Mouse (Mus musculus) embryonic facial prominence, embryonic 12.5 days (tissue): ENCODE measurements around the gene Mybpc3. TPM values are rescaled to one million over a fixed set of nuclear protein-coding genes. Genes with fewer than 3 reads are reported as not detected.
"Not testable (repeated sequence)": the region's sequence is repeated elsewhere in the genome, so short reads cannot be mapped to it uniquely, and the experiment has no call there.

Experiments used
- ATAC-seq: fragments of 200-750 bp; cut with Nextera tagmentation; 2 replicates; pipeline ENCODE4 v1.8.0; 2017; ENCODE audit not compliant: insufficient number of reproducible peaks, insufficient read depth, low FRiP score, low TSS enrichment
- H3K27ac ChIP-seq: fragments of 300-500 bp; sonication (generic); 2 replicates; pipeline ENCODE4 v1.5.1; 2016; ENCODE audit warnings: mild to moderate bottlenecking
- H3K27me3 ChIP-seq: fragments of 300-500 bp; sonication (generic); 2 replicates; pipeline ENCODE4 v1.6.1; 2016; ENCODE audit warnings: mild to moderate bottlenecking, moderate library complexity
- H3K36me3 ChIP-seq: fragments of 300-500 bp; sonication (generic); 2 replicates; pipeline ENCODE4 v1.6.1; 2016; ENCODE audit warnings: mild to moderate bottlenecking
- H3K4me1 ChIP-seq: fragments of 300-500 bp; sonication (generic); 2 replicates; pipeline ENCODE4 v1.6.1; 2016
- H3K4me2 ChIP-seq: fragments of 300-500 bp; sonication (generic); replicated peaks from 2 replicates; pipeline ENCODE4 v1.6.1; 2016; ENCODE audit warnings: mild to moderate bottlenecking, moderate library complexity
- H3K4me3 ChIP-seq: fragments of 300-500 bp; sonication (generic); 2 replicates; pipeline ENCODE4 v1.5.1; 2016; ENCODE audit warnings: mild to moderate bottlenecking
- H3K9ac ChIP-seq: fragments of 300-500 bp; sonication (generic); 2 replicates; pipeline ENCODE4 v1.6.1; 2016; ENCODE audit warnings: mild to moderate bottlenecking, moderate library complexity
- H3K9me3 ChIP-seq: fragments of 300-500 bp; sonication (generic); 2 replicates; pipeline ENCODE4 v1.6.1; 2016; ENCODE audit warnings: mild to moderate bottlenecking, moderate library complexity
- WGBS: fragments of 180-500 bp; shearing (Covaris S2); methylation state at CpG from one replicate; pipeline ENCODE4 v1.1.7; 2016; 5-methylcytosine and 5-hydroxymethylcytosine counted together
- polyA plus RNA-seq: library from polyadenylated mRNA; unstranded; fragments of >200 nt; fragmentation: Nextera tagmentation; extraction: Ambion mirVana; gene quantifications from 2 replicates; pipeline ENCODE4 v1.2.1, GENCODE M21; 2016

The Mybpc3 gene
- polyA plus RNA-seq, 1 experiment from 2014 or later, result 0.09 TPM

DNA sequence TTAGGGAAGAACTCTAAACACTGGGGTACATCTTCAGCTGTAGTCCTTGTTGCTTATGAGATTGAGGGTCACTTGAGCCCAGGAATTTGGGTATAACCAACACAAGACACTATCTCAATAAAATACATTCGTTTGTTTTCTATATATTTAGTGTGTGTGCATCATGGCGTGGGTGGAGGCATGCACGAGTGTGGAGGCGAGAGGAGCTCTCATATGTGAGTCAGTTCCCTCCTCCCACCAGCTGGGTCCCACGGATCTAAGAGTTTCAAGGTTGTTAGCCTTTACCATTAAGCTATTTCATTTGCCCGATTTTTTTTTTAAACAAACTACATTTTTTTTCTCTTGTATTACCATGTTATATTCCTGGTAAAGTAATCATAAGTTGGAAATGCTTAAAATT lies 27.1 kb upstream of the Mybpc3 start:
- H3K4me2 ChIP-seq, result no peak overlapping the region
- no peak overlapping the region for H3K4me3 ChIP-seq
- no peaks in the 10 kb centered on the region for H3K9me3 ChIP-seq
- no peak overlapping the region for H3K27ac ChIP-seq
- no peaks in the 10 kb centered on the region for H3K4me1 ChIP-seq
- no peak overlapping the region for H3K9ac ChIP-seq
- no peaks in the 10 kb centered on the region for H3K36me3 ChIP-seq
- H3K27me3 ChIP-seq, result no peaks in the 10 kb centered on the region
- no peak for ATAC-seq
- WGBS, result 73% methylated on average over 6 of the region's 6 CpGs

DNA sequence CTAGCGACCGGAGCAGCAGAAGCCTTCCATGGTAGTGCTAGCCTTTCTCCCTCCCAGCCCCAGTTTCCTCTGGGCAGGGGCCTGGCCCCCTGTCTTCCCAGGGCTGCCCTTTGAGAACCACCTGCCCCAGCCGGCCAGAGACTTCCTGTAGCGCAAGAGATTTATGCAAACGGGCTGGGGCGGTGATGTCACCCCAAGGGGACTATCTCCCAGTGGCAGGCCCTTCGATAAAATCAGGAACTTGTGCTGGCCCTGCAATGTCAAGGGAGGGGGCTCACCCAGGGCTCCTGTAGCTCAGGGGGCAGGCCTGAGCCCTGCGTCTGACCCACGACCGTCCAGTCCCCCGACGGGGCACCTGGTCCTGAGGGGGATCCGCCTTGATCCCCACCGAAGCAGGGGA lies 21.4 kb upstream of the Mybpc3 start:
- no peak overlapping the region for H3K9ac ChIP-seq
- no peaks in the 10 kb centered on the region for H3K27me3 ChIP-seq
- WGBS, result 69% methylated on average over 14 of the region's 14 CpGs
- H3K4me1 ChIP-seq, result no peaks in the 10 kb centered on the region
- no peak overlapping the region for H3K4me2 ChIP-seq
- H3K9me3 ChIP-seq, result no peaks in the 10 kb centered on the region
- no peak for ATAC-seq
- no peak overlapping the region for H3K4me3 ChIP-seq
- no peaks in the 10 kb centered on the region for H3K36me3 ChIP-seq
- H3K27ac ChIP-seq, result no peak overlapping the region

DNA sequence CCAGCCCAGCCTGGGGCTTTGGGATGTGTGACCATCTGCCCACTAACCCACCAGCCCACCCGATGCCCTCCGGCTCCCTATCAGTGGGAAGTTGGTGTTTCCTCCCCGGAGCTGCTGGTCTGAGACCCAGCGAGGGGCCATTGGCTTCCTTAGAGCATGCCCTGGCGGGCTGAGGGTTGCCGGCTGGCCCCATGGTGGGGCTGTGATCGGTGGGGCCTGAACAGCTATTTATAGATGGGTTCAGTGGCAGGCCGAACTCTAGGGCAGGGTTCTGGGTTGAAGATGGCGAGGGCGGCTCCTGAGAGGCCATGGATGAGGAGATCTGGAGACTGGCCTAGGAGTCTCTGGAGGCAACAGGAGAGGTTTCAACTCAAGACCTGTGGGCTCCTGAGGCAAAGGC lies 20.9 kb upstream of the Mybpc3 start:
- no peak for ATAC-seq
- H3K9ac ChIP-seq, result no peak overlapping the region
- H3K4me2 ChIP-seq, result no peak overlapping the region
- H3K4me1 ChIP-seq, result no peaks in the 10 kb centered on the region
- no peaks in the 10 kb centered on the region for H3K27me3 ChIP-seq
- WGBS, result 88% methylated on average over 10 of the region's 10 CpGs
- no peak overlapping the region for H3K4me3 ChIP-seq
- no peaks in the 10 kb centered on the region for H3K36me3 ChIP-seq
- H3K27ac ChIP-seq, result no peak overlapping the region
- no peaks in the 10 kb centered on the region for H3K9me3 ChIP-seq

DNA sequence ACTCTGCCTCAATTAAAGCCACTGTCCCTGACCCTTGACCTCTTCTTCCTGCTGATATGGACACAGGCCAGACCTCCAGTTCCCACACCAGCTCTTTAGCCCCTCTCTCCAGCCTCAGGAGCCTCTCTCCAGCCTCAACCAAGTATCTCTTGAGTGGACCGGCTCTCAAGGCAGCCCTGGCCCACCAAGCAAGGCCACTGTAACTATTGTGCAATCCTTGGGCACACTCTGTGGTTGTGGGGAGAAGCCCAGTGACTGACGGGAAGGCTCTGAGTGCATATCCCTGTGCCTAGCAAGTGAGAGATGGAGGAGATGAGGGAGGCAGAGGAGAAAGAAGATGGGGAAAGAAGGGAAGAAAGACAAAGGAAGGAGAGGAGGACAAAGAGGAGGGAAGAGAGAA lies 19.8 kb upstream of the Mybpc3 start:
- WGBS, result 87% methylated on average over 2 of the region's 2 CpGs
- no peaks in the 10 kb centered on the region for H3K4me1 ChIP-seq
- no peaks in the 10 kb centered on the region for H3K27me3 ChIP-seq
- no peaks in the 10 kb centered on the region for H3K36me3 ChIP-seq
- H3K9me3 ChIP-seq, result no peaks in the 10 kb centered on the region
- no peak overlapping the region for H3K9ac ChIP-seq
- H3K27ac ChIP-seq, result no peak overlapping the region
- no peak overlapping the region for H3K4me3 ChIP-seq
- no peak overlapping the region for H3K4me2 ChIP-seq
- no peak for ATAC-seq

DNA sequence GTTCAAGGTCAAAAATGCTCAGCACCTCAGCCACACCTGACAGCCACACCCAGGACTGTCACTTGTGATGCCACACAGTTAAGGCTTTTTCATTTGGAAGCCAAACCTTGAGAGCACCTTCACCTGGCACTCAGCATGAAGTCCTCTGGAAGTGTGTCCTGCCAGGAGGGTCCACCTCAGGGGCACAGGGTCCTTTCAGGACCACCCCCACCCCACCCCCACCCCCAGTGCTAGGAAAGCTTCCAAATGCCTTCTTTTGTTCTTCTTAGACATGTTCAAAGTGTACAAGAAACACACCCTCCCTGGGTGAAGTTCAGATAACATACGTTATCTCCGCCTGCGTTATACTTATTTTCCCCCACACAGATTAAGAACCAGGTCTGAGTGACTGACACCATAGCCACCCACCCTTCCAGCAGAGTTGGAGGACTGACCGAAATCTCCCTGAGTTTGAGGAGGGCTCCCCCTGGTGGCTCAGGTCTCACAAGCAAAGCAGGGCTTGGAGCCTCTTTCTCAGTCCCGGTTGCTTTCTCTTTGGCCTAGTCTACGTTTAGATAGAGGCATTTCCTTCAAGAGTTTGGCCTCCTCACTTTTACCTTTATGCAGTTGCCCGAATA lies 16.7 kb upstream of the Mybpc3 start:
- peak; percentile 77 for ATAC-seq
- Histone ChIP-seq H3K9me3 (no peaks in the 10 kb centered on the region), H3K9ac (no peak overlapping the region), H3K4me2 (no peak overlapping the region), H3K4me3 (no peak overlapping the region), H3K27me3 (no peaks in the 10 kb centered on the region), H3K36me3 (no peaks in the 10 kb centered on the region), H3K27ac (no peak overlapping the region), H3K4me1 (no peaks in the 10 kb centered on the region)
- WGBS, result 11% methylated on average over 7 of the region's 7 CpGs

DNA sequence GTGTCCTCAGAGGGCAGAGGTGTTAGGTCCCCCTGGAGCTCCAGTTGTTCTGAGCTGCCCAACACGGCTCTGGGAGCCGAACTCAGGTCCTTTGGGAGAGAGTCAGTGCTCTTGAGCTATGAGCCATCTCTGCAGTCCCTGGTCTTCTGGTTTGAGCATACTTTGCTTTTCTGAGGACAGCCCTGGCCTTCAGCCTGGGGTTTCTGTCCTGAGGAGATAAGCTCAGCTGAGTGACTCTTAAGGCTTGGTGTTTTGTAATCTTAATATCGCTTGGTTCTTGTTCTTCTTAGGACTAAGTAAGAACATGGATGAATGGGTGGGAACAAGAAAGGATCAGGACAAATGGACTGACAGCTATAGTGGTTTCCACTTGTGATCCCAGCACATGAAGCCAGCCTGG lies 9.8 kb upstream of the Mybpc3 start:
- no peak for ATAC-seq
- 84% methylated on average over 3 of the region's 3 CpGs for WGBS
- no peaks in the 10 kb centered on the region for H3K4me1 ChIP-seq
- no peaks in the 10 kb centered on the region for H3K9me3 ChIP-seq
- no peak overlapping the region for H3K4me2 ChIP-seq
- H3K4me3 ChIP-seq, result no peak overlapping the region
- H3K27ac ChIP-seq, result no peak overlapping the region
- no peaks in the 10 kb centered on the region for H3K27me3 ChIP-seq
- no peaks in the 10 kb centered on the region for H3K36me3 ChIP-seq
- H3K9ac ChIP-seq, result no peak overlapping the region

DNA sequence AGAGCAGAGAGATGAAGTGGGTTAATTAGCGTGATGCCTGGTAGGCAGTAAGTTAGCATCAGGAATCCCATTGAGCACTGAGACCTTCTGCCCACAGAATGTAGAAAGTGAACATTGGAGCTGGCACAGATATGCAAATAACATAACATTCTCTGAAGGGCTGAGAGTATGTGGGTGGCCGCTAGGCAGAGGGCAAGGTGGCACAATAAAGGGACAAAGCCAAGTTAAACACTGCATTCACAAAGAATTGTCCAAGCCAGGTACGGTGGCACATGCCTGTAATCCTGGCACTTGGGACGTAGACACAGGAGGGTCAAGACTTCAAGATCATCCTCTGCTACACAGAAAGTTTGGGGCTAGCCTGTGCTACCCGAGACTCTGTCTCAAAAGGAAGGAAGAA lies 8.7 kb upstream of the Mybpc3 start:
- Histone ChIP-seq H3K9ac (no peak overlapping the region), H3K4me3 (no peak overlapping the region), H3K4me2 (no peak overlapping the region), H3K36me3 (no peaks in the 10 kb centered on the region), H3K27ac (no peak overlapping the region), H3K4me1 (no peaks in the 10 kb centered on the region), H3K9me3 (no peaks in the 10 kb centered on the region), H3K27me3 (no peaks in the 10 kb centered on the region)
- no peak for ATAC-seq
- WGBS, result 85% methylated on average over 5 of the region's 5 CpGs

DNA sequence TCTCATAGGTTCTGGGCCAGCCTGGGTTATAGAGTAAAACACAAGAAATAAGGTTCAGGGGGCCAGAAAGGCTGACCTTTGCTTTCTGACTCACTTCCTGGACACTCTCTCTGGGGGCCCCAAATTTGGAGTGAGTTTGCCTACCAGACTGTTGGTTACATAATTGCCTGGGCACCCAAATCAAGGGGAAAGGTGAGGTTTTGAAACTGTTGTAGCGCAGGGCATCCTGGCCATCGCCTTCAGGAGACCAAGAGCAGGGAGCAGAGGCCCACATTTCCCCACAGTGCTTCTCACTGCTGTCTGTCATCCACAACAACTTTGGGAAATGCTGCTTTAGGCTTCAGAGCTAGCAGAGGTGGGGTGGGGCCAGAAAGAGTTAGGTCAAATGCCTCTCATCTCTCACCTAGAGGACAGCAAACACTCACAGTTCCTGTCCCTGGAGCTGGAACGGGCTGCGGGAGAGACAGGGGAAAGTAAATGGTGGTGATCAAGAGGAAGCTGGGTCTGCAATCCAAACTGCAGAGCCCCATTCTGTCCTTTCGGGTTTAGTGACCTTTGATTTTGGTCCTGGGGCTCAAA lies 8.0 kb upstream of the Mybpc3 start:
- Histone ChIP-seq H3K4me3 (no peak overlapping the region), H3K36me3 (no peaks in the 10 kb centered on the region), H3K9ac (no peak overlapping the region), H3K27ac (no peak overlapping the region), H3K4me1 (no peaks in the 10 kb centered on the region), H3K4me2 (no peak overlapping the region), H3K27me3 (no peaks in the 10 kb centered on the region), H3K9me3 (no peaks in the 10 kb centered on the region)
- ATAC-seq, result no peak
- 91% methylated on average over 5 of the region's 5 CpGs for WGBS

DNA sequence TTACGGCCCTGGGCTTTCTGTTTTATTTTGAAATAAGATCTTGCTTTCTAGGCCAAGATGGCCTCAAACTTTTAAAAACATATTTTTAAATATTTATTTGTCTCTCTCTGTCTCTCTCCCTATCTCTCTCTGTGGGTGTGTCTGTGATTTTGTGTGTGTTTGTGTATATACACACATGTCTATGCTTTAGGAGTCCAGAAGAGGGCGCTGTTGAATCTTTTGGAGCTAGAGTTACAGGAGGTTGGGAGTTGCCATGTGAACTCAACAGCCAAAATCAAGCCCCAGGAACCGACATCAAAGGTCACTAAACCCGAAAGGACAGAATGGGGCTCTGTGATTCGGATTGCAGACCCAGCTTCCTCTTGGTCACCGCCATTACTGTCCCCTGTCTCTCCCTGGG lies 7.5 kb upstream of the Mybpc3 start:
- H3K4me2 ChIP-seq, result no peak overlapping the region
- no peak overlapping the region for H3K27ac ChIP-seq
- H3K36me3 ChIP-seq, result no peaks in the 10 kb centered on the region
- H3K9ac ChIP-seq, result no peak overlapping the region
- no peaks in the 10 kb centered on the region for H3K9me3 ChIP-seq
- no peak for ATAC-seq
- WGBS, result 77% methylated on average over 6 of the region's 6 CpGs
- no peaks in the 10 kb centered on the region; the same call in 1 of the 2 replicates for H3K4me1 ChIP-seq
- no peaks in the 10 kb centered on the region for H3K27me3 ChIP-seq
- H3K4me3 ChIP-seq, result no peak overlapping the region

DNA sequence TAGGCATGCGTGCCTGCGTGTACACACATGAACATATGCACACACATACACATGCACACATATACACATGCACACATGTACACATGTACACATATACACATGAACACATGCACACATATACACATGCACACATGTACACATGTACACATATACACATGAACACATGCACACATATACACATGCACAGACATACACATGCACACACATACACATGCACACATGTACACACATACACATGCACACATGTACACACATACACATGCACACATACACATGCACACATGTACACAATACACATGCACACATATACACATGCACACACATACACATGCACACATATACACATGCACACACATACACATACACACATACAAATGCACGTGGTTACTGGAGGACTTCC lies 6.1 kb upstream of the Mybpc3 start:
- H3K4me2 ChIP-seq, H3K4me3 ChIP-seq, H3K36me3 ChIP-seq, H3K9me3 ChIP-seq, ATAC-seq, H3K27me3 ChIP-seq, H3K27ac ChIP-seq, H3K9ac ChIP-seq, H3K4me1 ChIP-seq: not testable (repeated sequence)
- 88% methylated on average over 3 of the region's 3 CpGs for WGBS

DNA sequence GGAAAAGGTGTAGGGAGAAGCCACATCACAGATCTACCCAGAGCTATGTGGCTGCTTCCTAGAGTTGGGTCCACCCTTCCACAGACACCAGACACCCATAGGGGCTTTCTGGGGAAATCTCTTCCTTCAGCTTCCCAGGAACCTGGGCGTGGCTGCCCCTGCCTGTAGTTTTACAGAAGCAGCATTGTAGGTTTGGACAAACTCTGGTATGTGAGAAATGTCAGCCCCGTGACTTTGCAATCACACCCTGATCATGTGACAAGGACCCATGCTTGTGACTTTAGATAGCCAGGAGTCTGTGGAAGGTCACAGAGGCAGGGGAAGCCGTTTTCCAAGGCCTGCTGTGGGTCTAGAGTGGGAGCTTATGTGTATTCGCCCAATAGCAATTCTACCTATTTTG lies 5.5 kb upstream of the Mybpc3 start:
- no peaks in the 10 kb centered on the region; the same call in 1 of the 2 replicates for H3K4me1 ChIP-seq
- H3K9ac ChIP-seq, result 0 out of 2 replicates have a peak overlapping the region, but pooled peaks have one; percentile 15
- H3K9me3 ChIP-seq, result no peaks in the 10 kb centered on the region
- WGBS, result 48% methylated on average over 4 of the region's 4 CpGs
- no peak overlapping the region for H3K4me3 ChIP-seq
- H3K4me2 ChIP-seq, result no peak overlapping the region
- ATAC-seq, result no peak
- H3K27ac ChIP-seq, result no peak overlapping the region
- no peaks in the 10 kb centered on the region for H3K36me3 ChIP-seq
- peaks cover 9% of the 10 kb centered on the region; the same call in 1 of the 2 replicates for H3K27me3 ChIP-seq

DNA sequence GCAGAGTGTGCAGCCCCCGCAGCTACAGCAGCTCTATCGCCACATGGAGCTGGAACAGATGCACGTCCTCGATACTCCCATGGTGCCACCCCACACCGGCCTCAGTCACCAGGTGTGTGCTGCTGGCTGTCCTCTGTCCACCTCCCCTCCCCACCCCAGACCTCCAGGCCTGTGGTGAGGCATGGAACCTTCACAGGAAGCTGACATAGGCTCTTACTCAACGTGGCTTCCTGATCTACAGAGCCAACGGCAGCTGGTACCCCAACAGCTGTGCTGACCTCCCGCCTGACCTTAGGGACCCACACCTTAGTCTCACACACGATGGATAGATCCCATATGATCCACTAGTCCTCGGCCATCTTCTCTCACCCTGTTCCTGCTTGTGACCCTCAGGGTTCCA lies 4.6 kb upstream of the Mybpc3 start:
- H3K4me1 ChIP-seq, result no peaks in the 10 kb centered on the region; the same call in 1 of the 2 replicates
- no peak overlapping the region for H3K4me2 ChIP-seq
- H3K9ac ChIP-seq, result no peak overlapping the region
- 75% methylated on average over 10 of the region's 10 CpGs for WGBS
- no peaks in the 10 kb centered on the region for H3K9me3 ChIP-seq
- H3K36me3 ChIP-seq, result no peaks in the 10 kb centered on the region
- H3K27me3 ChIP-seq, result peaks cover 9% of the 10 kb centered on the region; the same call in 1 of the 2 replicates
- H3K27ac ChIP-seq, result no peak overlapping the region
- no peak overlapping the region for H3K4me3 ChIP-seq
- ATAC-seq, result no peak
